Mouse (Mus musculus): ENCODE measurements around the gene Cav2. TPM values are rescaled to one million over a fixed set of nuclear protein-coding genes. Genes with fewer than 3 reads are reported as not detected.

Gene Cav2
- polyA plus RNA-seq, 1 experiment from 2014 or later: 6.0 TPM

DNA sequence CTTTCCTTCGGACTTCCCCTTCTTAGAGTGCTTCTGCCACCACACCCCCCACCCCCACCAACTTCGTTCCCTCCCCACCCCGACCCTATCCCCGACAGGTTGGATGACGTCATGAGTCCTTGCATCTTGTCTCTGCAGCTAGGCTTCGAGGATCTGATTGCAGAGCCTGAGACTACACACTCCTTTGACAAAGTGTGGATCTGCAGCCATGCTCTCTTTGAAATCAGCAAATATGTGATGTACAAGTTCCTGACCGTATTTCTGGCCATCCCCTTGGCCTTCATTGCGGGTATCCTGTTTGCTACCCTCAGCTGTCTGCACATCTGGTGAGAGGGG is 740 bp downstream of the Cav2 start:
- Histone ChIP-seq H3K4me2 (replicated peaks) (peak overlapping the region; percentile 80), H3K4me3 (peak overlapping the region; percentile 49), H3K27ac (replicated peaks) (no peak overlapping the region), H3K4me1 (peaks cover 8% of the 10 kb centered on the region), H3K27me3 (peaks cover 8% of the 10 kb centered on the region), H3K9me3 (no peaks in the 10 kb centered on the region), H3K36me3 (no peaks in the 10 kb centered on the region), H3K9ac (replicated peaks) (no peak overlapping the region)
- 32% methylated on average over 8 of the region's 8 CpGs for WGBS
- no peak for ATAC-seq (ENCODE audit: low FRiP score, low read depth)

DNA sequence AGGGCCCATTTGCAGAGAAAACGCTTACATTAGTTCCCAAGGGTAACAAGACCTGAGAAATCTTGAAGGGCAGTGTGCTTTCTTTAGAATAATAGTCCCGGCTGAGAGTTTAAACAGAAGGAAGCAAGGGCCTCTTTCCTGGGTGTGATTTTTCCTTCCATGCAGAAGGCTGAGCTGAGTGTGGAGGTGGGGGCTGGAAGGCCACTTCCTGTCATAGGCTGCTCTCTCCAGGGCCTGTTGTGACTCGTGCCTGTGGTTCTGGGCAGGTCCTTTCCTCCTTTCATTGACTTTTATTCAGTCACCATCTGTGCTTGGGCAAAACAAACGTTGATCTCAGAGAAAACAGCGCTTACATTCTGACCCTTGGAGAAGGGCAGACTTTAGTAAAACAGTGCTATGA is 1.2 kb downstream of the Cav2 start:
- H3K36me3 ChIP-seq: no peaks in the 10 kb centered on the region
- no peak overlapping the region for H3K9ac ChIP-seq (replicated peaks)
- no peak overlapping the region for H3K27ac ChIP-seq (replicated peaks)
- H3K4me1 ChIP-seq: peaks cover 8% of the 10 kb centered on the region
- no peak for ATAC-seq (ENCODE audit: low FRiP score, low read depth)
- H3K27me3 ChIP-seq: peaks cover 8% of the 10 kb centered on the region
- no peaks in the 10 kb centered on the region for H3K9me3 ChIP-seq
- H3K4me3 ChIP-seq: no peak overlapping the region
- WGBS: 43% methylated on average over 5 of the region's 5 CpGs
- 0 out of 2 replicates have a peak overlapping the region, but pooled peaks have one; percentile 80 for H3K4me2 ChIP-seq (replicated peaks)

DNA sequence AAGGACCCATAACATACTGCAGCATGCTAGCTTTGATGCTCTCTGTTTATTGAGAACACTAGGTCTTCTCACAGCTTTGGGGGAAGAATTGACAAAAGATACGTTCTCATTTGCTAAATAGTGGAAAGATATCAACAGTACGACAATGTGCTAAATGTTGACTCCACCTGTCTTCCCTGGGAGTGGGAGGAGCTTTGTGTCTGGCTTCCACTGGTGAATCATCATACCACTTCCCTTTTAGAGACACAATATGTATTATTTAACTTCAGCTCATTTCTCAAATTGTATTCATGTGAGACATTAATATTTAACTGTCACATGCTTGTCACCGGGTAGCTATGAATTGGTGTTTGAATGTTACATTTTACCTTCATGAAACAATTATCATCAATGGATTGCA is 2.8 kb downstream of the Cav2 start:
- ATAC-seq (ENCODE audit: low FRiP score, low read depth): no peak
- H3K4me1 ChIP-seq: peaks cover 8% of the 10 kb centered on the region
- WGBS: 88% methylated on average over 3 of the region's 3 CpGs

DNA sequence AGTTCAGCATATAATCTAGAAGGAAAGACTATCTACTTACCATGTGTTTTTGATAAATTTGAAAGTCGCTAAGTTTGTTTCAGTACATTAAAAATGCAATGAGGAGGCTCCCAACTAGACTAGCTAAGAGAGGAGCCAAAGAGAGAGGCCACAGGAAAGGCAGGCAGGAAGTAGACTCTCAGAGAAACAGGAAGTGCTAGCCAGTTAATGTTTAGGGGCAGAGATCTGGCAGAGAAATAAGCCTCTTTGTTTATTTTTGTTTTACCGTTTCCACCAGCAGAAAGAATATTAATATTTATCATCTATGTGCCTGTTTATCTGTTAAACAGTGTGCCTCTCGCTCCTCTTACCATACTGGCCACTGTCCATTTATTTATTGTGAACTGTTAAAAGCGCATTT is 5.4 kb downstream of the Cav2 start:
- H3K4me2 ChIP-seq (replicated peaks): no peak overlapping the region
- no peak overlapping the region for H3K27ac ChIP-seq (replicated peaks)
- no peak for ATAC-seq (ENCODE audit: low FRiP score, low read depth)
- WGBS: 75% methylated on average over 4 of the region's 4 CpGs
- no peaks in the 10 kb centered on the region for H3K9me3 ChIP-seq
- H3K4me1 ChIP-seq: peaks cover 6% of the 10 kb centered on the region
- H3K36me3 ChIP-seq: no peaks in the 10 kb centered on the region
- H3K9ac ChIP-seq (replicated peaks): no peak overlapping the region
- H3K27me3 ChIP-seq: no peaks in the 10 kb centered on the region
- H3K4me3 ChIP-seq: no peak overlapping the region

More for the DNA sequence above, 2.8 kb downstream of the Cav2 start:
- no peaks in the 10 kb centered on the region for H3K36me3 ChIP-seq
- H3K4me2 ChIP-seq (replicated peaks): no peak overlapping the region
- H3K9me3 ChIP-seq: no peaks in the 10 kb centered on the region
- H3K27me3 ChIP-seq: peaks cover 8% of the 10 kb centered on the region
- no peak overlapping the region for H3K4me3 ChIP-seq
- H3K27ac ChIP-seq (replicated peaks): no peak overlapping the region
- H3K9ac ChIP-seq (replicated peaks): no peak overlapping the region

DNA sequence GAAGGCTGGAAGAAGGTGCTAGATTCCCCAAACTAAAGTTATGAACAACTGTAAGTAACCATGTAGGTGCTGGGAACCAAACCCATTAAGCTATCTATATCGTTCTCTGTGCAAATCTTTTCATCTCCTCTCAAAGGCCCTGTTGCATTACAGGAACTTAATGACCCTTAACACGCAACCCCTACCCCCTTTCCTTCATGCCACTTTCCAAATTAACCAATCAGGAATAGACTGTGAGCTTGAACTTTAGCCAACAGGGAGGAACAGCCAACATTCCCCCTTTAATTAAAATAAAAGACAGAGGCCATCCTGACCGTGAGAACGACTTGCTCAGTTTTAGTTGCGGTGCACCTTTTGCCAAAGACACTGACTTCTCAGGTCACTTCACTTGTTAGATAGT is 14.1 kb downstream of the Cav2 start:
- H3K27me3 ChIP-seq: no peaks in the 10 kb centered on the region
- ATAC-seq (ENCODE audit: low FRiP score, low read depth): no peak
- H3K9ac ChIP-seq (replicated peaks): no peak overlapping the region
- peaks cover 14% of the 10 kb centered on the region for H3K4me1 ChIP-seq
- H3K9me3 ChIP-seq: no peaks in the 10 kb centered on the region
- H3K4me2 ChIP-seq (replicated peaks): no peak overlapping the region
- H3K4me3 ChIP-seq: no peak overlapping the region
- H3K36me3 ChIP-seq: no peaks in the 10 kb centered on the region
- whole genome bisulfite sequencing: 76% methylated on average over 5 of the region's 5 CpGs
- no peak overlapping the region for H3K27ac ChIP-seq (replicated peaks)

DNA sequence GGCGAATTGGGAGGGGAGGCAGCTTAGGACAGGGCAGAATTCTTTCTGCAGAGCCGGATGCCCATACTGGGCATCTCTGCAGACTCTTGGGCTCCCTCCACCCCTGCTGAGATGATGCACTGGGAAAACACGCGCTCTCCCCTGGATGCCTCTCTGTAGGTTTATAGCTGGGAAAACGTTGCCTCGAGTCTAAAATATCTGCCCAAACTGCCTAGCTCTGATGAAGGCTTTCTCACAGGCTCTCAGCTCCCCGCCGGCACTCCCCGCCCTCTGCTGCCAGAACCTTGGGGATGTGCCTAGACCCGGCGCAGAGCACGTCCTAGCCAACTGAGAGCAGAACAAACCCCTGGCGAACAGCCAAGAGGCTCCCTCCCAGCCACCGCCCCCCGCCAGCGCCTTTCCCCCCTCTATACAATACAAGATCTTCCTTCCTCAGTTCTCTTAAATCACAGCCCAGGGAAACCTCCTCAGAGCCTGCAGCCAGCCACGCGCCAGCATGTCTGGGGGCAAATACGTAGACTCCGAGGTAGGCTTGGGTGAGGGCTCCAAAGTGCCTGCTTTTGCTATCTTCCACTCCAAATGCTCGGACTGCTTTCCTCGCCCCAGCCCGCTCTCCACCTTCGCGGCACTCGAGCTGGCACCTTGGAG is 25.1 kb downstream of the Cav2 start, which contains the start of gene Cav1:
Gene Cav1 (plus strand): TSS at position 382 of the 648 bp plus-strand sequence.
- H3K4me2 ChIP-seq (replicated peaks): peak within 1 kb of the TSS; percentile 91
- H3K9ac ChIP-seq (replicated peaks): peak within 1 kb of the TSS; percentile 53
- WGBS: under 1% methylated on average over 26 of the region's 26 CpGs
- H3K9me3 ChIP-seq: no peaks in the 10 kb centered on the region
- H3K27me3 ChIP-seq: peaks cover 36% of the 10 kb centered on the region
- H3K4me1 ChIP-seq: peaks cover 20% of the 10 kb centered on the region
- H3K4me3 ChIP-seq: peak within 1 kb of the TSS; percentile 45
- ATAC-seq (ENCODE audit: low FRiP score, low read depth): peak; percentile 76
- no peak within 1 kb of the TSS for H3K27ac ChIP-seq (replicated peaks)
- H3K36me3 ChIP-seq: no peaks in the 10 kb centered on the region

DNA sequence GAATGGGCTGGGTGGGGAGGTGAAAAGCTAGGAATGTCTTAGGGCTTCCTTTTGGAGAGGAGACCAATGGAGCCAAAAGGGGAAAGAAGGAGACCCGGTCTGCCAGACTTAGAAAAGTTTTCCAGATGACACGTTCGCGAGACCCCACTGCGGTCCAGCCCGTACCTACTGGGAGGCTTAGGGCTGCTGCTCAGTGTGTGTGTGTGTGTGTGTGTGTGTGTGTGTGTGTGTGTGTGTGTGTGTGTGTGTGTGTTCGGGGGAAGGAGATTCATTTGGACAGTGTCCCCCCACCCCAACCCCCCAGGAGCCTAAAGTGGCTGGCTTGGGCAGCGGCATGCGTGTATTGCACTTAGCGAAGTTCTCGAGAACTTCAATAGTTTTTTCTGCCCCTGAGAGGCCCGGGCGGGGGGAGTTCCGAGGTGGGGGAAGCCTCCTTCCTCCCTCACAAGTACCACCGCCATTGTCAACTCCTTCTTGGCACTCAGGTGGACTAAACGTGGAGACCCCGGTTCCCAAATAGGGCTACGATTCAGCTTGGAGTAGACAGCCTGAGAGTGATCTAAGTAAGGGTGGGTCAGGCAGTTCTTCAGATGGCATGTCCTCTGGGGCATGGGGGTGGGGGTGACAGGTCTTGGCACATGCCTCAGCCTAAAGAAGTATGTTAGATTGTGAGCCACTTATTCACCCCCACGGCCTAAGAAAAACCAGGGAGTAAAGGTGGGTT is 25.8 kb downstream of the Cav2 start:
- no peaks in the 10 kb centered on the region for H3K36me3 ChIP-seq

DNA sequence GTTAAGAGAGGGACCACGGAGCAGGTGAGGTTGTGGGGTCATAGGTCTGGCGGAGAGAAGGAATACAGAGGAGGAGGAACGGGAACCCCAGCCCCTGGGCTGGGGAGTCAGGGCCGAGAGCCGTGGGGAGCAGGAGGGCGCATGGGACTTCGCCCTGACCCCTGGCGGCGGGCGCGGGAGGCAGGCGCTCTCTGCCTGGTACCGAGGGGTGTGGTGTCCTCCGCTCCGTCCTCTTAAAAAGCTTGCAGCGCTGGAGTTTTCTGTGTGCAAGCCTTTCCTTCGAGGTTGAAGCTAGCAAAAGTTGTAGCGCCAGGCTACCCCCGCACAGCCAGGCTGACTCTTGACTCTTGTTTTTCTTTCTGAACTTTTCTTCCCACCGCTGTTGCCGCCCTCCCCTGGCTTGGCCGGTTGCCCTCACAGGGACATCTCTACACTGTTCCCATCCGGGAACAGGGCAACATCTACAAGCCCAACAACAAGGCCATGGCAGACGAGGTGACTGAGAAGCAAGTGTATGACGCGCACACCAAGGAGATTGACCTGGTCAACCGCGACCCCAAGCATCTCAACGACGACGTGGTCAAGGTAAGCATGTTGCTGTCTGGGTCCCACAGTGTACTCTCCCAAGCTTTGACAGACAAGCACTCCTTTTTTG is 26.6 kb downstream of the Cav2 start:
- ATAC-seq (ENCODE audit: low FRiP score, low read depth): peak; percentile 85
- peaks cover 20% of the 10 kb centered on the region for H3K4me1 ChIP-seq
- peaks cover 36% of the 10 kb centered on the region for H3K27me3 ChIP-seq
- H3K9me3 ChIP-seq: no peaks in the 10 kb centered on the region
- 2% methylated on average over 27 of the region's 31 CpGs for WGBS
- H3K9ac ChIP-seq (replicated peaks): 0 out of 2 replicates have a peak overlapping the region, but pooled peaks have one; percentile 53
- peak overlapping the region; percentile 91 for H3K4me2 ChIP-seq (replicated peaks)
- H3K4me3 ChIP-seq: peak overlapping the region; percentile 45
- H3K27ac ChIP-seq (replicated peaks): no peak overlapping the region
- no peaks in the 10 kb centered on the region for H3K36me3 ChIP-seq

More for the DNA sequence above, 25.8 kb downstream of the Cav2 start:
- Histone ChIP-seq H3K9me3 (no peaks in the 10 kb centered on the region), H3K4me1 (peaks cover 20% of the 10 kb centered on the region), H3K4me2 (replicated peaks) (peak overlapping the region; percentile 91), H3K27ac (replicated peaks) (no peak overlapping the region), H3K9ac (replicated peaks) (peak overlapping the region; percentile 53), H3K27me3 (peaks cover 36% of the 10 kb centered on the region), H3K4me3 (peak overlapping the region; percentile 45)
- peak; percentile 45 for ATAC-seq (ENCODE audit: low FRiP score, low read depth)
- under 1% methylated on average over 16 of the region's 19 CpGs for WGBS

DNA sequence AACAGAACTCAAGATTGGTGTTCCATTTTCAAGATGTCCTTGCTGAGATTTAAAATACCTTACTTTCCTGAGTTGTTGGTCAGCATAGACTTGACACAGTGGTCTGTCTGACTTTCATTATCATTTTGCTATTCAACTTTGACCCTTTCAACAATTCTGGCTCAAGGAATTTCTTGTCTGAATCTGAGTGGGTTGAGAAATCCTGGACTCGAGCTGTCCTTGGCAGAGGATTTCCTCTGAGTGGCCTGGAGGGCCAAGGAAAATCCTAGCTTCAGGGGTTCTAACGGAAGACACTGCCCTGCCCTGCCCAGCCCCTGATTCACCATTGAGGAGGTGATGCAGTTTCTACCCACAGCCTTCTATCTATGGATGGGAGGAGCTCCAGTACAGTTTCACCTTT is 27.7 kb downstream of the Cav2 start:
- no peak overlapping the region for H3K27ac ChIP-seq (replicated peaks)
- H3K9ac ChIP-seq (replicated peaks): no peak overlapping the region
- peaks cover 20% of the 10 kb centered on the region for H3K4me1 ChIP-seq
- H3K4me3 ChIP-seq: no peak overlapping the region
- no peak for ATAC-seq (ENCODE audit: low FRiP score, low read depth)
- no peaks in the 10 kb centered on the region for H3K9me3 ChIP-seq
- H3K4me2 ChIP-seq (replicated peaks): no peak overlapping the region
- no peaks in the 10 kb centered on the region for H3K36me3 ChIP-seq
- peaks cover 36% of the 10 kb centered on the region for H3K27me3 ChIP-seq
- 58% methylated on average over 2 of the region's 2 CpGs for WGBS

DNA sequence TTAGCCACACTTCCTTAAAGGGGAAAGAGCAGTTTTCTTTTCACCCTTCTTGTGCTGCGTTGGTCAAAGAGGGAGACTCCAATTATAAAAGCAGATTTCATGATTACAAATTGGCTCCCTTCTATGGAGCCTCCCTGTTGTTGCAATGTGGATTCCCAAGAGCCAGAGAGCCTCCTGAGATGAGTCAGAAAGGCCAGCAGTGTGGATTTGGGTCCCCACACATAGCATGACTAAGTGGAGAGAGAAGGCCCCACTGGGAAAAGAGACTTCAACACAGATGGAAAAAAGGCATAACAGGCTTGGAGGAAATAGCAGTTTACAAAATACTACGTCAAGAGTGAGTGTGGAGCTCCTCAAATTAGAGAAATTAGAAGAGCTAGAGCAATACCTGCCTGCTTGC is 28.3 kb downstream of the Cav2 start:
- 89% methylated on average over 2 of the region's 2 CpGs for WGBS
- H3K4me3 ChIP-seq: no peak overlapping the region
- peaks cover 36% of the 10 kb centered on the region for H3K27me3 ChIP-seq
- H3K4me2 ChIP-seq (replicated peaks): no peak overlapping the region
- H3K27ac ChIP-seq (replicated peaks): no peak overlapping the region
- H3K9me3 ChIP-seq: no peaks in the 10 kb centered on the region
- peaks cover 20% of the 10 kb centered on the region for H3K4me1 ChIP-seq
- no peak for ATAC-seq (ENCODE audit: low FRiP score, low read depth)
- H3K36me3 ChIP-seq: no peaks in the 10 kb centered on the region
- no peak overlapping the region for H3K9ac ChIP-seq (replicated peaks)

DNA sequence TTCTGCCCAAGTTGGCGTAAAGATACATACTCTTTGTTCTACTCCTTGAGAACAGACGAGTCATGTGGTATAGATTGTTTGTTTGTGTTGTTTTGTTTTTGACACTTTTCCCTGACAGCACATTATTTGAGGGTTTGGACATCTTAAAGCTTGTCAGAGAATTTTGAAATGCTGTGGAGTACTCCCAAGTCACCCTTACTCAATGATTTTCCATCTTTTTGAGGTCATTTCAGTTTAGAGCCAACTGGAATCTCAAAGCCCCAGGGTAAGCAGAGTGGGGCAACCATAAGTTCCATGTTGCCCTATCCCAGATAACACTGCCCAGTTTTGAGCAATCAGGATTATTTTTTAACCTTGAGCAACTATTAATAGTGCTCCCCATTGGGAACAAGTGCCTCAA is 33.3 kb downstream of the Cav2 start:
- peaks cover 3% of the 10 kb centered on the region; the same call in 1 of the 2 replicates for H3K4me1 ChIP-seq
- H3K36me3 ChIP-seq: no peaks in the 10 kb centered on the region
- no peak overlapping the region for H3K27ac ChIP-seq (replicated peaks)
- H3K4me2 ChIP-seq (replicated peaks): no peak overlapping the region
- ATAC-seq (ENCODE audit: low FRiP score, low read depth): no peak
- 91% methylated on average over 2 of the region's 2 CpGs for WGBS
- H3K27me3 ChIP-seq: 0 out of 2 replicates have a peak, but pooled peaks cover 5% of the 10 kb centered on the region
- no peak overlapping the region for H3K4me3 ChIP-seq
- H3K9me3 ChIP-seq: no peaks in the 10 kb centered on the region
- H3K9ac ChIP-seq (replicated peaks): no peak overlapping the region

Data from midbrain, embryonic 12.5 days (tissue).